Mouse (Mus musculus) MEL (cell line): ENCODE results near the gene Nrtn. TPM values are rescaled to one million over a fixed set of nuclear protein-coding genes. Genes with fewer than 3 reads are reported as not detected.

Experiments used
- DNase-seq: peaks from one replicate; pipeline ENCODE4 v3.0.0; 2011; ENCODE audit warnings: low read depth, low spot score
- H3K27ac ChIP-seq: 2 replicates; pipeline ENCODE4 v1.5.1; 2012; ENCODE audit warnings: low read depth, mild to moderate bottlenecking, control low read depth, low read length, moderate library complexity; ENCODE audit not compliant: control insufficient read depth
- H3K27me3 ChIP-seq, 2 experiments: fragments of 150-350 bp in 1 of 2; sonication (generic) in 1 of 2; 2 replicates each; pipeline ENCODE4 v1.6.1; 2012; ENCODE audit warnings: low read length in 2 of 2, mild to moderate bottlenecking in 2 of 2, improper control_type of control experiment in 1 of 2, moderate library complexity in 1 of 2; ENCODE audit not compliant: insufficient read depth in 2 of 2, control insufficient read depth in 1 of 2
- H3K36me3 ChIP-seq, 2 experiments: 2 replicates each; pipeline ENCODE4 v1.6.1; 2012 to 2014; ENCODE audit warnings: low read length in 2 of 2, improper control_type of control experiment in 1 of 2, inconsistent platforms in 1 of 2, mild to moderate bottlenecking in 1 of 2; ENCODE audit not compliant: insufficient read depth in 2 of 2, control insufficient read depth in 1 of 2
- H3K4me1 ChIP-seq, 2 experiments: fragments of 150-350 bp in 1 of 2; sonication (generic) in 1 of 2; 2 replicates each; pipeline ENCODE4 v1.6.1; 2012; ENCODE audit warnings: low read length in 2 of 2, improper control_type of control experiment in 1 of 2, mild to moderate bottlenecking in 1 of 2; ENCODE audit not compliant: insufficient read depth in 2 of 2, control insufficient read depth in 1 of 2
- H3K4me3 ChIP-seq, 2 experiments: fragments of 150-350 bp in 1 of 2; sonication (generic) in 1 of 2; 2 replicates each; pipeline ENCODE4 v1.5.1; 2012; ENCODE audit warnings: low read depth in 2 of 2, low read length in 2 of 2, mild to moderate bottlenecking in 2 of 2, moderate library complexity in 2 of 2, control low read depth in 1 of 2, improper control_type of control experiment in 1 of 2; ENCODE audit not compliant: control insufficient read depth in 1 of 2, insufficient read depth in 1 of 2
- H3K79me2 ChIP-seq: 2 replicates; pipeline ENCODE4 v1.6.1; 2012; ENCODE audit warnings: mild to moderate bottlenecking, low read length, moderate library complexity; ENCODE audit not compliant: control insufficient read depth, poor library complexity, insufficient read depth
- H3K9ac ChIP-seq: 2 replicates; pipeline ENCODE4 v1.6.1; 2012; ENCODE audit warnings: low read depth, mild to moderate bottlenecking, control low read depth, low read length, moderate library complexity; ENCODE audit not compliant: control insufficient read depth, poor library complexity, severe bottlenecking
- H3K9me3 ChIP-seq: fragments of 150-350 bp; sonication (generic); replicated peaks from 2 replicates; pipeline ENCODE4 v1.6.1; 2012; ENCODE audit warnings: mild to moderate bottlenecking, low read length, improper control_type of control experiment, moderate library complexity; ENCODE audit not compliant: insufficient read depth
- BHLHE40 ChIP-seq: IDR thresholded peaks from 2 replicates; pipeline ENCODE4 v1.6.1; 2012; ENCODE audit warnings: low read depth, mild to moderate bottlenecking, inconsistent platforms, low read length, improper control_type of control experiment, borderline replicate concordance
- CHD2 ChIP-seq: IDR thresholded peaks from 2 replicates; pipeline ENCODE4 v1.6.1; 2011; ENCODE audit warnings: low read length, improper control_type of control experiment
- CTCF ChIP-seq, 3 experiments: IDR thresholded peaks in 2 of 3; conservative IDR thresholded peaks in 1 of 3; 2 replicates each; pipeline ENCODE4 v1.5.1; 2011 to 2012; ENCODE audit warnings: low read length in 3 of 3, low read depth in 2 of 3, mild to moderate bottlenecking in 2 of 3, improper control_type of control experiment in 1 of 3, inconsistent platforms in 1 of 3, mixed read lengths in 1 of 3, moderate library complexity in 1 of 3; ENCODE audit not compliant: control insufficient read depth in 1 of 3, insufficient read depth in 1 of 3, poor library complexity in 1 of 3, severe bottlenecking in 1 of 3
- GABPA ChIP-seq: IDR thresholded peaks from 2 replicates; pipeline ENCODE4 v1.6.1; 2012; ENCODE audit warnings: low read depth, mild to moderate bottlenecking, inconsistent platforms, low read length, improper control_type of control experiment, moderate library complexity
- GATA1 ChIP-seq: IDR thresholded peaks from 2 replicates; pipeline ENCODE4 v1.6.1; 2011; ENCODE audit warnings: low read depth, low read length, improper control_type of control experiment
- KAT2A ChIP-seq: conservative IDR thresholded peaks from 2 replicates; pipeline ENCODE4 v1.6.1; 2012; ENCODE audit warnings: low read depth, low read length, improper control_type of control experiment, inconsistent platforms
- MAFK ChIP-seq: IDR thresholded peaks from 2 replicates; pipeline ENCODE4 v1.6.1; 2011; ENCODE audit warnings: low read depth, mild to moderate bottlenecking, low read length, improper control_type of control experiment, borderline replicate concordance
- MAX ChIP-seq: IDR thresholded peaks from 2 replicates; pipeline ENCODE4 v1.6.1; 2011; ENCODE audit warnings: low read length, improper control_type of control experiment
- MEF2A ChIP-seq: IDR thresholded peaks from 2 replicates; pipeline ENCODE4 v1.6.1; 2014; ENCODE audit warnings: low read depth, mild to moderate bottlenecking, inconsistent platforms, low read length, improper control_type of control experiment; ENCODE audit not compliant: poor library complexity, insufficient replicate concordance, severe bottlenecking; ENCODE audit errors: extremely low read depth
- MXI1 ChIP-seq: IDR thresholded peaks from 2 replicates; pipeline ENCODE4 v1.6.1; 2011; ENCODE audit warnings: mild to moderate bottlenecking, low read depth, low read length, improper control_type of control experiment
- NRF1 ChIP-seq: IDR thresholded peaks from 2 replicates; pipeline ENCODE4 v1.6.1; 2014; ENCODE audit warnings: low read depth, mild to moderate bottlenecking, inconsistent platforms, low read length, improper control_type of control experiment, moderate library complexity; ENCODE audit not compliant: poor library complexity, insufficient read depth, severe bottlenecking
- POLR2A ChIP-seq, 2 experiments: IDR thresholded peaks; 2 replicates each; pipeline ENCODE4 v1.6.1; 2011 to 2012; ENCODE audit warnings: low read length in 2 of 2, mild to moderate bottlenecking in 2 of 2, control low read depth in 1 of 2, improper control_type of control experiment in 1 of 2, low read depth in 1 of 2, moderate library complexity in 1 of 2; ENCODE audit not compliant: control insufficient read depth in 1 of 2, insufficient read depth in 1 of 2, poor library complexity in 1 of 2
- RAD21 ChIP-seq: IDR thresholded peaks from 2 replicates; pipeline ENCODE4 v1.6.1; 2011; ENCODE audit warnings: mild to moderate bottlenecking, low read depth, low read length, improper control_type of control experiment
- RCOR1 ChIP-seq: IDR thresholded peaks from 2 replicates; pipeline ENCODE4 v1.6.1; 2012; ENCODE audit warnings: low read depth, mild to moderate bottlenecking, inconsistent platforms, low read length, improper control_type of control experiment
- TAL1 ChIP-seq: IDR thresholded peaks from 2 replicates; pipeline ENCODE4 v1.6.1; 2012; ENCODE audit warnings: mild to moderate bottlenecking, inconsistent platforms, low read length, moderate library complexity, mixed read lengths
- TBP ChIP-seq: IDR thresholded peaks from 2 replicates; pipeline ENCODE4 v1.8.0; 2011; ENCODE audit warnings: low read depth, low read length, improper control_type of control experiment
- TCF12 ChIP-seq: IDR thresholded peaks from 2 replicates; pipeline ENCODE4 v1.6.1; 2014; ENCODE audit warnings: low read depth, mild to moderate bottlenecking, inconsistent platforms, low read length, improper control_type of control experiment, moderate library complexity
- UBTF ChIP-seq: IDR thresholded peaks from 2 replicates; pipeline ENCODE4 v1.6.1; 2012; ENCODE audit warnings: low read depth, mild to moderate bottlenecking, inconsistent platforms, low read length, improper control_type of control experiment, moderate library complexity, borderline replicate concordance; ENCODE audit not compliant: insufficient read depth
- USF1 ChIP-seq: IDR thresholded peaks from 2 replicates; pipeline ENCODE4 v1.6.1; 2014; ENCODE audit warnings: low read depth, mild to moderate bottlenecking, inconsistent platforms, low read length, improper control_type of control experiment, moderate library complexity
- USF2 ChIP-seq, 2 experiments: IDR thresholded peaks; 2 replicates each; pipeline ENCODE4 v1.6.1; 2011 to 2012; ENCODE audit warnings: improper control_type of control experiment in 2 of 2, low read length in 2 of 2, borderline replicate concordance in 1 of 2, inconsistent platforms in 1 of 2, low read depth in 1 of 2, mild to moderate bottlenecking in 1 of 2; ENCODE audit not compliant: insufficient read depth in 1 of 2
- ZMIZ1 ChIP-seq: IDR thresholded peaks from 2 replicates; pipeline ENCODE4 v1.6.1; 2012; ENCODE audit warnings: low read depth, mild to moderate bottlenecking, inconsistent platforms, low read length, improper control_type of control experiment, moderate library complexity
- ZNF384 ChIP-seq: IDR thresholded peaks from 2 replicates; pipeline ENCODE4 v1.6.1; 2012; ENCODE audit warnings: low read depth, mild to moderate bottlenecking, inconsistent platforms, low read length, improper control_type of control experiment
- polyA plus RNA-seq, 2 experiments: library from polyadenylated mRNA; stranded (reverse) in 1 of 2; unstranded in 1 of 2; fragments of >175 nt in 1 of 2; fragments of >200 nt in 1 of 2; gene quantifications; 2 replicates each; pipeline versions ENCODE4 v1.2.1 to v1.2.4; 2012; ENCODE audit warnings: low replicate concordance in 2 of 2, low read depth in 1 of 2; ENCODE audit not compliant: insufficient read length in 2 of 2, insufficient read depth in 1 of 2, missing spikeins in 1 of 2
- total RNA-seq: library from RNA; depleted of rRNA; stranded (reverse); fragments of 300-350 nt; gene quantifications from 2 replicates; pipeline ENCODE4 v1.2.3, GENCODE M21; 2012

The Nrtn gene
- total and polyA plus RNA-seq, 3 experiments = 10.9 to 11.8 TPM; not detected in 1

DNA sequence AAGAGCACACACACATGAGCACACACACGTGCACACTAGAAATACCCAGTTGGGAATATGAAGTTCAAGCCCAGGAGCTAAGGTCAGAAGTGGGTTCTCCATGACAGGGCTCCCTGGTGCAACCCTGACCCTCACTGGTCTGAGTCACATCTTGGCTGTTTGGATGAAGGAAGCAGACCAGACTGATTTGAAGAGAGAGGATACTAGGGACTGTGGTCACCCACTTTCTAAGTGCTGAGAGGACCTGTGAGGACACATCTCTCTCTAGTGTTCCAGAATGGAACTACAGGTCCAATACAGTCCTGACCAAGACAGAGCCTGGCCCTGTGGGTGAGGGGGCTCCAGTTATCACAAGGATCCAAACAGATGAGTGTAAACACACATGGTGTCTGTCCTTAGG is 48.5 kb upstream of the Nrtn start:
- Histone ChIP-seq H3K4me1 (peaks cover 0 to 5% of the 10 kb centered on the region in 2 experiments; a peak in 1 of 4 replicates), H3K4me3 (no peak overlapping the region), H3K79me2 (no peaks in the 10 kb centered on the region), H3K9ac (no peak overlapping the region), H3K27ac (no peak overlapping the region), H3K27me3 (no peaks in the 10 kb centered on the region), H3K9me3 (no peaks in the 10 kb centered on the region), H3K36me3 (peaks cover 0 to 3% of the 10 kb centered on the region in 2 experiments; a peak in 2 of 4 replicates)
- TF ChIP-seq MAX = no peak
- no peak for TF ChIP-seq RCOR1
- no peak for TF ChIP-seq CHD2
- TF ChIP-seq TBP = no peak
- TF ChIP-seq CTCF (IDR thresholded peaks at IDR 0.05 in 2 of 3, conservative IDR thresholded peaks at IDR 0.05 in 1 of 3; ENCODE audit: control insufficient read depth in 1 of 3, insufficient read depth in 1 of 3, low read depth in 2 of 3, low read length in 3 of 3, poor library complexity in 1 of 3, severe bottlenecking in 1 of 3) = peak in 2 of 3 experiments; percentile 17 to 31; a peak in 3 of 6 replicates
- TF ChIP-seq POLR2A (IDR thresholded peaks at IDR 0.05; ENCODE audit: control insufficient read depth in 1 of 2, insufficient read depth in 1 of 2, low read depth in 1 of 2, low read length in 2 of 2, poor library complexity in 1 of 2) = no peak
- TF ChIP-seq UBTF = no peak
- TF ChIP-seq ZNF384 = no peak
- TF ChIP-seq RAD21 = peak; percentile 33
- DNase-seq = no peak

DNA sequence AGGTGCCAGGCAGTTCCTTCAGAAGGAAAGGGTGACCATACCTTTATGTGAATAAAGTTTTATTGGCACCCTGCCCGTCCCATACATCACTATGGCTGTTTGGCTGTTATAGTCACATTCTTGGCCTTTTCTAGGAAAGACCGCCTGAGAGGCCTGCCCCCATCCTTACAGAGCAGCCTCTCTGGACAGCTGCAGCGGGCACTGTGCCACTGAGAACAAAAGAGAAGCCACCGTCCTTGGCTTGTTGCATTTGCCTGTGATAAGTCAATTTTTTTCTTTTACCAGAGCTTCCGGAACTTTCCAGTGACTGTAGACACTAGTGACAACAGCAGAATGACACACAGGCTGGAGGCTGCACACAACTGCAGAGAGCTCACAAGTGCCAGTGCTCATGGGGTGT is 47.6 kb upstream of the Nrtn start:
- Histone ChIP-seq H3K27ac (no peak overlapping the region), H3K27me3 (no peaks in the 10 kb centered on the region), H3K4me1 (no peaks in the 10 kb centered on the region), H3K79me2 (no peaks in the 10 kb centered on the region), H3K9ac (no peak overlapping the region), H3K9me3 (no peaks in the 10 kb centered on the region), H3K4me3 (no peak overlapping the region), H3K36me3 (no peaks in the 10 kb centered on the region)
- DNase-seq = no peak
- TF ChIP-seq USF2 (IDR thresholded peaks at IDR 0.05; ENCODE audit: borderline replicate concordance in 1 of 2, insufficient read depth in 1 of 2, low read depth in 1 of 2, low read length in 2 of 2) (no peak), TCF12 (no peak), MEF2A (no peak), USF1 (no peak), ZMIZ1 (no peak), GATA1 (no peak), RAD21 (no peak), KAT2A (no peak), GABPA (no peak), NRF1 (no peak), TAL1 (no peak), RCOR1 (no peak), BHLHE40 (no peak), MAFK (no peak), MXI1 (no peak), TBP (no peak)
- TF ChIP-seq, all 39 proteins: peak for 0
